Mouse (Mus musculus) urinary bladder, postnatal 25 days (tissue): ENCODE measurements around the gene Mob1a.
"Not testable (repeated sequence)": the region's sequence is repeated elsewhere in the genome, so short reads cannot be mapped to it uniquely, and the experiment has no call there.

Experiments
- DNase-seq: peaks from one replicate; pipeline ENCODE4 v3.0.0; 2022; ENCODE audit warnings: low spot score

The Mob1a gene

GRCm38 (mm10) chr6:83342957-83343356, 17.1 kb downstream of the Mob1a start:
- no peak for DNase-seq

- DNase-seq: not testable (repeated sequence)
These were observed 19.5 kb downstream of the Mob1a start for GRCm38 (mm10) chr6:83345285-83345684.

- DNase-seq: no peak
These were observed 22.1 kb downstream of the Mob1a start for GRCm38 (mm10) chr6:83347916-83348315.

- DNase-seq: peak; percentile 23
These were observed 23.1 kb downstream of the Mob1a start, which contains the start of gene Bola3 for GRCm38 (mm10) chr6:83348873-83349272. TSS of gene Bola3 (plus strand) at chr6:83349147.

- DNase-seq: peak; percentile 97
These were observed 23.6 kb downstream of the Mob1a start for GRCm38 (mm10) chr6:83349274-83349958.

GRCm38 (mm10) chr6:83350172-83350571, 24.4 kb downstream of the Mob1a start:
- no peak for DNase-seq

GRCm38 (mm10) chr6:83350851-83351405, 25.1 kb downstream of the Mob1a start:
- no peak for DNase-seq

- DNase-seq: no peak
These were observed 25.8 kb downstream of the Mob1a start for GRCm38 (mm10) chr6:83351490-83352160.

- no peak for DNase-seq
These were observed 27.0 kb downstream of the Mob1a start for GRCm38 (mm10) chr6:83352666-83353410.

- no peak for DNase-seq
These were observed 29.3 kb downstream of the Mob1a start for GRCm38 (mm10) chr6:83354856-83355781.

GRCm38 (mm10) chr6:83356569-83357138, 30.8 kb downstream of the Mob1a start:
- DNase-seq: peak; percentile 88

- no peak for DNase-seq
These were observed 31.6 kb downstream of the Mob1a start for GRCm38 (mm10) chr6:83357436-83357835.

GRCm38 (mm10) chr6:83361523-83362248, 35.9 kb downstream of the Mob1a start:
- DNase-seq: no peak

GRCm38 (mm10) chr6:83363075-83363474, 37.3 kb downstream of the Mob1a start:
- DNase-seq: no peak

- DNase-seq: no peak
These were observed 44.6 kb downstream of the Mob1a start for GRCm38 (mm10) chr6:83370316-83370965.

GRCm38 (mm10) chr6:83371350-83371749, 45.5 kb downstream of the Mob1a start:
- DNase-seq: no peak

GRCm38 (mm10) chr6:83373704-83374300, 48.0 kb downstream of the Mob1a start:
- DNase-seq: no peak

GRCm38 (mm10) chr6:83381510-83382491, 56.0 kb downstream of the Mob1a start:
- DNase-seq: no peak
